Mouse (Mus musculus): Measurements from ENCODE around the gene Krt1.

Krt1 gene

GRCm38 (mm10) chr15:101803052-101803822 is 47.4 kb downstream of the Krt1 start:
- peak in 1 of 2 experiments; percentile 23 for DNase-seq (ENCODE audit: low spot score in 2 of 2)

- no peak for DNase-seq (ENCODE audit: low spot score in 2 of 2)
Measured at GRCm38 (mm10) chr15:101802296-101802835, 48.2 kb downstream of the Krt1 start, which contains the start of gene Krt73. Krt73 (minus strand) TSS chr15:101802346.
